Mouse (Mus musculus): ENCODE data around the gene Gpsm2.

DNA sequence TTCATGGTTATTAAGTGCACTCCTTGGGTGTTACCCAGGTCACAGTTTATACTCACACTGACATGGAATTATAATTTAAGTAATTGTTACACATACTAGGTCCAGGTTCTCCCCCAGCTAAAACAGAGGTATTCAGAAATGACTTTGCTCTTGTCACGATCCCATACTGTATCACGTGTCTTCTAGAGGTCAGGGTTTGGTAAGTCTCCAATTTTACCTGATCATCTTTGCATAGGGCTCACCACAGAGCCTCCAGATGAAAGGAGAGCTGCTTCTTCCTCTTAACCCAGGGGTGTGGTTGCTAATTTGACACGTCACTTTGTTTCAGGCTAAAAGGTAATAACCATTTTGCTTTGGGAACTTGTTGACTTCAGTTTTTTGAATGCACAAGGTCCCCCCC is 77.3 kb downstream of the Gpsm2 start:
- TF ChIP-seq CTCF (conservative IDR thresholded peaks at IDR 0.05 in 1 of 2, IDR thresholded peaks at IDR 0.05 in 1 of 2; ENCODE audit: low read depth in 2 of 2, low read length in 2 of 2) = no peak
- no peak for TF ChIP-seq POLR2A (IDR thresholded peaks at IDR 0.05; ENCODE audit: low read depth, low read length)
- no peak for TF ChIP-seq EP300 (IDR thresholded peaks at IDR 0.05; ENCODE audit: low read length)
- TF ChIP-seq MAFK (IDR thresholded peaks at IDR 0.05; ENCODE audit: insufficient replicate concordance, low read length) = no peak
- TF ChIP-seq HCFC1 (IDR thresholded peaks at IDR 0.05; ENCODE audit: low read depth, low read length) = no peak
- TF ChIP-seq ETS1 (conservative IDR thresholded peaks at IDR 0.05; ENCODE audit: low read depth, low read length) = no peak
- no peak for TF ChIP-seq USF1 (IDR thresholded peaks at IDR 0.05; ENCODE audit: low read depth, low read length)
- TF ChIP-seq CHD2 (IDR thresholded peaks at IDR 0.05; ENCODE audit: low read length) = no peak
- TF ChIP-seq NRF1 (IDR thresholded peaks at IDR 0.05; ENCODE audit: low read depth, low read length) = no peak
- TF ChIP-seq NELFE (IDR thresholded peaks at IDR 0.05; ENCODE audit: low read depth, low read length) = no peak
- TF ChIP-seq TBP (conservative IDR thresholded peaks at IDR 0.05; ENCODE audit: low read depth, low read length) = no peak
- TF ChIP-seq SIN3A (IDR thresholded peaks at IDR 0.05; ENCODE audit: low read length) = no peak
- TF ChIP-seq USF2 (conservative IDR thresholded peaks at IDR 0.05; ENCODE audit: low read depth, low read length) = no peak
